Mouse (Mus musculus) ES-E14 (cell line): ENCODE data around the gene Brms1. TPM values are rescaled to one million over a fixed set of nuclear protein-coding genes. Genes with fewer than 3 reads are reported as not detected.

Experiments used
- DNase-seq: peaks from one replicate; pipeline ENCODE4 v3.0.0-alpha.2; 2013; ENCODE audit warnings: low read depth, low spot score
- H3K27ac ChIP-seq: 2 replicates; pipeline ENCODE4 v1.5.1; 2012; ENCODE audit warnings: low read depth, mild to moderate bottlenecking, low read length, moderate library complexity, mixed read lengths; ENCODE audit not compliant: poor library complexity, insufficient read depth, severe bottlenecking
- H3K36me3 ChIP-seq: 2 replicates; pipeline ENCODE4 v1.6.1; 2012; ENCODE audit warnings: mild to moderate bottlenecking, low read length, moderate library complexity, mixed read lengths; ENCODE audit not compliant: control insufficient read depth, poor library complexity, insufficient read depth, severe bottlenecking
- H3K4me1 ChIP-seq, 2 experiments: fragments of 150-350 bp in 1 of 2; sonication (generic) in 1 of 2; 2 replicates each; pipeline ENCODE4 v1.6.1; 2012; ENCODE audit warnings: low read length in 2 of 2, mild to moderate bottlenecking in 1 of 2, mixed read lengths in 1 of 2; ENCODE audit not compliant: control insufficient read depth in 2 of 2, insufficient read depth in 2 of 2, poor library complexity in 1 of 2
- H3K4me3 ChIP-seq, 2 experiments: fragments of 150-350 bp in 1 of 2; sonication (generic) in 1 of 2; 2 replicates each; pipeline ENCODE4 v1.5.1; 2012; ENCODE audit warnings: low read length in 2 of 2, low read depth in 1 of 2, mild to moderate bottlenecking in 1 of 2, mixed read lengths in 1 of 2; ENCODE audit not compliant: insufficient read depth in 1 of 2, poor library complexity in 1 of 2, severe bottlenecking in 1 of 2
- H3K9ac ChIP-seq: 2 replicates; pipeline ENCODE4 v1.6.1; 2012; ENCODE audit warnings: low read depth, mild to moderate bottlenecking, low read length, mixed read lengths; ENCODE audit not compliant: poor library complexity, insufficient read depth, severe bottlenecking
- H3K9me3 ChIP-seq: fragments of 150-350 bp; sonication (generic); 2 replicates; pipeline ENCODE4 v1.6.1; 2012; ENCODE audit warnings: low read depth, mild to moderate bottlenecking, low read length; ENCODE audit not compliant: control insufficient read depth, insufficient read depth
- CHD2 ChIP-seq: IDR thresholded peaks from 2 replicates; pipeline ENCODE4 v1.6.1; 2014; ENCODE audit warnings: mild to moderate bottlenecking, low read depth, low read length, inconsistent platforms
- HCFC1 ChIP-seq: IDR thresholded peaks from 2 replicates; pipeline ENCODE4 v1.6.1; 2012; ENCODE audit warnings: low read length, inconsistent platforms, borderline replicate concordance; ENCODE audit not compliant: insufficient read depth
- MAFK ChIP-seq: IDR thresholded peaks from 2 replicates; pipeline ENCODE4 v1.6.1; 2014; ENCODE audit warnings: mild to moderate bottlenecking, low read depth, low read length, inconsistent platforms; ENCODE audit not compliant: insufficient read depth
- ZC3H11A ChIP-seq: IDR thresholded peaks from 2 replicates; pipeline ENCODE4 v1.6.1; 2012; ENCODE audit warnings: low read depth, mild to moderate bottlenecking, inconsistent platforms, low read length, borderline replicate concordance
- ZNF384 ChIP-seq: IDR thresholded peaks from 2 replicates; pipeline ENCODE4 v1.6.1; 2012; ENCODE audit warnings: low read depth, low read length, inconsistent platforms
- in situ Hi-C, 2 experiments: fragments of 600-800 bp; cut with MboI; formaldehyde crosslinking; loops; one replicate each; pipeline ENCODE4 v1.15.1; 2025; ENCODE audit warnings: low sequenced_read_pairs in 2 of 2, inconsistent platforms in 1 of 2; ENCODE audit not compliant: unreplicated experiment in 2 of 2
- total RNA-seq: library from RNA; depleted of rRNA; stranded (reverse); fragments of 300-350 nt; gene quantifications from 2 replicates; pipeline ENCODE4 v1.2.3, GENCODE M21; 2012

Gene Brms1
- total RNA-seq, 1 experiment: 24.1 TPM

DNA sequence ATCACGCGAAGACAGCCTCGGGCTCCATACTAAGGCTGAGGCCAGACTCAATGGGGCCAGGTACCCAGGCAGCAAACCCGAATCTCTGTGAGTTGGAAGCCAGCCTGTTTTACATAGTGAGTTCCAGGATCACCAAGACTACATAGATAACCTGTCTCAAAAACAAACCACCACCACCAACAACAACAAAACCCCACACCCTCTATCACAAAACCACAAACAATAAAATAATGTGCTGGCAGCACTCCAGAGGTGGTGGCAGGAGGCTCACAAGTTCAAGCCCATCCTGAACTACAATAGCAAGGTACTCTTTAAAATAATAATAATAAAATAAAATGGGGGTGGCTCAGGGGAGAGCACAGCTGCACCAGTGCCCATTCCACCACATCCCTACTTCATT is 4.6 kb upstream of the Brms1 start:
- H3K9ac ChIP-seq: no peak overlapping the region
- DNase-seq: no peak
- H3K36me3 ChIP-seq: peaks cover 4% of the 10 kb centered on the region; the same call in 1 of the 2 replicates
- H3K4me3 ChIP-seq: no peak overlapping the region
- TF ChIP-seq ZC3H11A (no peak), MAFK (no peak), ZNF384 (no peak), CHD2 (no peak), HCFC1 (no peak)
- in situ Hi-C loops: no loop called here
- peaks cover 4 to 6% of the 10 kb centered on the region in 2 experiments; a peak in 3 of 4 replicates for H3K4me1 ChIP-seq
- no peaks in the 10 kb centered on the region for H3K9me3 ChIP-seq
- H3K27ac ChIP-seq: no peak overlapping the region

DNA sequence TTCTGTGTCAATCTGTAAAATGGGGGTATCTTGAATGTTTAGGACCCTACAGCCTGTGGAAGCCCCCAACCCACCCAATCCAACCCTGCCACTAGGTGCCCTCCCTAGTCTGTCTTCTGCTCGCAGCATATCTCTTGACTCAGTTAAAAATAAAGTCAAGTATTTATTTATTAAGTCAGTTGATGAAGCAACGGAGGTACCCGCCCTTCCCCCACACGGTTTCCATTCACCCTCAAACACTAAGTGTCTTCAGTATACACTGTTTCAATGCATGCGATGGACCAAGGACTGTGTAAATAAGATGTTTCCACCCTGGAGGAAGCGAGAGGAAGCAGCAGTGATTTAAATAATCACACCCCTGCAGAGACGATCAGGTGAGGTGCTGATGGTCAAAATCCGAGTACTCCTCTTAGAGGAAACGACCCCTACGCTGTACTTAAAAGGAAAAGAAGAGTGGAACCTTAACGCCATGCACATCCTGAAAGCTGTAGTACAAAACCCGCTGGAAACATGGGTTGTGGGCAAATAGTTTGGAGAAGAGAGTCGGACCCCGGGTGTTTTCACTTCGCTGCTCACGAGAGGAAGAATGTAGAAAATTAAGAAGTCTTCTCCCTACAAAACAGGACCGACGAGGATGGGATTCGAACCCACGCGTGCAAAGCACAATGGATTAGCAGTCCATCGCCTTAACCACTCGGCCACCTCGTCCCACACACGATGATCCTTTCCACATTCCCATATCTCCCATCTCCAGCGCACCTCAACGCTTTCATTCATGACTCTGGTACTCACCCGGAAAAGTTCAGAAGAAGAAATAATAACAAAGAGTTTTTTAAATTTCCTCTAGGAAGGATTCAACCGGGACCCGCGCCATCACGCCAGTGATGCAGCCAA is 3.2 kb upstream of the Brms1 start:
- H3K4me1 ChIP-seq: peaks cover 4 to 6% of the 10 kb centered on the region in 2 experiments; a peak in 3 of 4 replicates
- in situ Hi-C loops: no loop called here

GRCm38 (mm10) chr19:5038709-5039156 is 2.4 kb upstream of the Brms1 start, which contains the start of the genes B4gat1 and AC124502.3:
Gene B4gat1 (plus strand): TSS chr19:5038826.
Gene AC124502.3 (plus strand): TSS chr19:5038891.
- H3K4me1 ChIP-seq: peaks cover 4 to 6% of the 10 kb centered on the region in 2 experiments; a peak in 3 of 4 replicates

More for the DNA sequence above, 3.2 kb upstream of the Brms1 start:
- Histone ChIP-seq H3K4me3 (peak overlapping the region; percentile 70 to 77), H3K27ac (no peak overlapping the region), H3K9ac (peak overlapping the region; percentile 77), H3K9me3 (no peaks in the 10 kb centered on the region), H3K36me3 (no peaks in the 10 kb centered on the region)
- TF ChIP-seq ZNF384 (no peak), MAFK (peak; percentile 74)
- DNase-seq: peak; percentile 70

DNA sequence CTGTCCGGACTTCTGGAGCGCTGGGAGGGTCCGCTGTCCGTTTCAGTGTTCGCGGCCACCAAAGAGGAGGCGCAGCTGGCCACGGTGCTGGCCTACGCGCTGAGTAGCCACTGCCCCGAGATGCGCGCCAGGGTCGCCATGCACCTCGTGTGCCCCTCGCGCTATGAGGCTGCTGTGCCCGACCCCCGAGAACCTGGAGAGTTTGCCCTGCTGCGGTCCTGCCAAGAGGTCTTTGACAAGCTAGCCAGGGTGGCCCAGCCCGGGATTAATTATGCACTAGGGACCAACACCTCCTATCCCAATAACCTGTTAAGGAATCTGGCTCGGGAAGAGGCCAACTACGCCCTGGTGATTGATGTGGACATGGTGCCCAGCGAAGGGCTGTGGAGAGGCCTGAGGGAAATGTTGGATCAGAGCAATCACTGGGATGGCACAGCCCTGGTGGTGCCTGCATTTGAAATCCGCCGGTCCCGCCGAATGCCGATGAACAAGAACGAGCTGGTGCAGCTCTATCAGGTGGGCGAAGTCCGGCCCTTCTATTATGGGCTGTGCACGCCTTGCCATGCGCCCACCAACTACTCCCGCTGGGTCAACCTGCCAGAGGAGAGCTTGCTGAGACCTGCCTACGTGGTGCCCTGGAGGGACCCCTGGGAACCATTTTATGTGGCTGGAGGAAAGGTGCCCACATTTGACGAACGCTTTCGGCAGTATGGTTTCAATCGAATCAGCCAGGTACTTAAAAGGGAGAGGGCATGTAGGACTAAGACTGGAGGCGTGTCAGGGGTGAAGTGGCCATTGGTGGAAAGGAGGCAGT is 1.6 kb upstream of the Brms1 start:
- TF ChIP-seq HCFC1: no peak
- no peak for TF ChIP-seq CHD2
- no peak for TF ChIP-seq MAFK
- no peak for TF ChIP-seq ZC3H11A
- TF ChIP-seq ZNF384: no peak
- DNase-seq: no peak
- no peak overlapping the region for H3K27ac ChIP-seq
- H3K9me3 ChIP-seq: no peaks in the 10 kb centered on the region
- peak overlapping the region; percentile 70 to 77 for H3K4me3 ChIP-seq
- H3K4me1 ChIP-seq: peaks cover 4 to 6% of the 10 kb centered on the region in 2 experiments; a peak in 3 of 4 replicates
- in situ Hi-C loops: no loop called here
- H3K36me3 ChIP-seq: no peaks in the 10 kb centered on the region
- H3K9ac ChIP-seq: peak overlapping the region; percentile 77

More at GRCm38 (mm10) chr19:5038709-5039156, 2.4 kb upstream of the Brms1 start, which contains the start of the genes B4gat1 and AC124502.3:
- peak; percentile 60 for DNase-seq
- Histone ChIP-seq H3K36me3 (no peaks in the 10 kb centered on the region), H3K9me3 (no peaks in the 10 kb centered on the region), H3K9ac (peak within 1 kb of the TSS; percentile 77), H3K27ac (no peak within 1 kb of the TSS), H3K4me3 (peak within 1 kb of the TSS; percentile 70 to 77)
- TF ChIP-seq MAFK: no peak
- 0 out of 2 replicates have a peak, but pooled peaks have one; percentile 6 for TF ChIP-seq CHD2
- in situ Hi-C loops: no loop called here
